Mouse (Mus musculus) embryonic fibroblast, embryonic 13.5 days (primary cell): ENCODE data around the gene Vwa8. TPM values are rescaled to one million over a fixed set of nuclear protein-coding genes. Genes with fewer than 3 reads are reported as not detected.

ENCODE experiments used
- H3K27ac ChIP-seq: 2 replicates; pipeline ENCODE4 v1.5.1; 2012; ENCODE audit warnings: low read length, control low read depth, inconsistent platforms; ENCODE audit not compliant: insufficient read depth
- H3K4me1 ChIP-seq: 2 replicates; pipeline ENCODE4 v1.6.1; 2011; ENCODE audit warnings: low read length; ENCODE audit not compliant: control insufficient read depth, insufficient read depth
- H3K4me3 ChIP-seq: 2 replicates; pipeline ENCODE4 v1.5.1; 2011; ENCODE audit warnings: mild to moderate bottlenecking, control low read depth, low read length; ENCODE audit not compliant: insufficient read depth
- CTCF ChIP-seq: IDR thresholded peaks from 2 replicates; pipeline ENCODE4 v1.5.1; 2011; ENCODE audit warnings: mild to moderate bottlenecking, control low read depth, low read length, moderate library complexity, borderline replicate concordance; ENCODE audit not compliant: insufficient read depth
- POLR2A ChIP-seq: IDR thresholded peaks from 2 replicates; pipeline ENCODE4 v1.6.1; 2011; ENCODE audit warnings: low read depth, mild to moderate bottlenecking, control low read depth, low read length, moderate library complexity
- polyA plus RNA-seq: library from polyadenylated mRNA; stranded (reverse); fragments of >200 nt; gene quantifications from 2 replicates; pipeline ENCODE4 v1.2.4, GENCODE M21; 2011; ENCODE audit warnings: low read depth; ENCODE audit not compliant: missing spikeins, insufficient read length

Vwa8 gene
- polyA plus RNA-seq, 1 experiment, result 20.1 TPM

- Histone ChIP-seq H3K4me1 (peaks cover 3% of the 10 kb centered on the region; the same call in 1 of the 2 replicates), H3K27ac (no peak overlapping the region), H3K4me3 (no peak overlapping the region)
- no peak for TF ChIP-seq POLR2A
- TF ChIP-seq CTCF, result no peak
Observed at GRCm38 (mm10) chr14:79164334-79164733, 315.5 kb downstream of the Vwa8 start.

GRCm38 (mm10) chr14:79164925-79165324 lies 316.1 kb downstream of the Vwa8 start:
- no peak overlapping the region for H3K27ac ChIP-seq
- TF ChIP-seq CTCF (no peak), POLR2A (no peak)
- H3K4me3 ChIP-seq, result no peak overlapping the region
- H3K4me1 ChIP-seq, result peaks cover under 1% of the 10 kb centered on the region; the same call in 1 of the 2 replicates

GRCm38 (mm10) chr14:79174526-79174925 lies 325.7 kb downstream of the Vwa8 start:
- Histone ChIP-seq H3K27ac (no peak overlapping the region), H3K4me3 (no peak overlapping the region), H3K4me1 (peaks cover under 1% of the 10 kb centered on the region; the same call in 1 of the 2 replicates)
- no peak for TF ChIP-seq POLR2A
- no peak for TF ChIP-seq CTCF

GRCm38 (mm10) chr14:79177754-79178153 lies 328.9 kb downstream of the Vwa8 start:
- Histone ChIP-seq H3K27ac (no peak overlapping the region), H3K4me3 (no peak overlapping the region), H3K4me1 (peaks cover 16% of the 10 kb centered on the region)
- TF ChIP-seq CTCF, result no peak
- TF ChIP-seq POLR2A, result no peak

- TF ChIP-seq CTCF (no peak), POLR2A (no peak)
Observed at GRCm38 (mm10) chr14:79178247-79178646, 329.4 kb downstream of the Vwa8 start.

GRCm38 (mm10) chr14:79180078-79180730 lies 331.4 kb downstream of the Vwa8 start:
- TF ChIP-seq POLR2A, result no peak
- TF ChIP-seq CTCF, result no peak
- Histone ChIP-seq H3K4me1 (peaks cover 16% of the 10 kb centered on the region), H3K4me3 (no peak overlapping the region), H3K27ac (no peak overlapping the region)

More at GRCm38 (mm10) chr14:79178247-79178646, 329.4 kb downstream of the Vwa8 start:
- Histone ChIP-seq H3K27ac (no peak overlapping the region), H3K4me3 (no peak overlapping the region), H3K4me1 (peaks cover 16% of the 10 kb centered on the region)

- Histone ChIP-seq H3K4me3 (no peak overlapping the region), H3K4me1 (peaks cover 16% of the 10 kb centered on the region), H3K27ac (no peak overlapping the region)
- TF ChIP-seq POLR2A (no peak), CTCF (no peak)
Observed at GRCm38 (mm10) chr14:79181748-79182147, 332.9 kb downstream of the Vwa8 start.

GRCm38 (mm10) chr14:79182801-79183200 lies 333.9 kb downstream of the Vwa8 start:
- Histone ChIP-seq H3K4me3 (no peak overlapping the region), H3K4me1 (peaks cover 16% of the 10 kb centered on the region), H3K27ac (no peak overlapping the region)
- no peak for TF ChIP-seq POLR2A
- TF ChIP-seq CTCF, result no peak

GRCm38 (mm10) chr14:79183261-79183660 lies 334.4 kb downstream of the Vwa8 start:
- Histone ChIP-seq H3K4me1 (peaks cover 16% of the 10 kb centered on the region), H3K4me3 (no peak overlapping the region), H3K27ac (no peak overlapping the region)
- no peak for TF ChIP-seq POLR2A
- TF ChIP-seq CTCF, result no peak

- Histone ChIP-seq H3K27ac (no peak overlapping the region), H3K4me3 (no peak overlapping the region), H3K4me1 (peaks cover 16% of the 10 kb centered on the region)
- TF ChIP-seq POLR2A (no peak), CTCF (no peak)
Observed at GRCm38 (mm10) chr14:79184071-79184470, 335.2 kb downstream of the Vwa8 start.

- no peak overlapping the region for H3K4me3 ChIP-seq
- H3K4me1 ChIP-seq, result peaks cover 10% of the 10 kb centered on the region; the same call in 1 of the 2 replicates
- no peak overlapping the region for H3K27ac ChIP-seq
- TF ChIP-seq CTCF, result no peak
- TF ChIP-seq POLR2A, result no peak
Observed at GRCm38 (mm10) chr14:79185018-79185685, 336.3 kb downstream of the Vwa8 start.
